Mouse (Mus musculus): Measurements from ENCODE around the gene Bola2. TPM values are rescaled to one million over a fixed set of nuclear protein-coding genes. Genes with fewer than 3 reads are reported as not detected.

The Bola2 gene
- total RNA-seq, 1 experiment from 2014 or later: 88.6 TPM

- ATAC-seq (replicated peaks in 1 of 2; ENCODE audit: insufficient read depth in 1 of 2, low FRiP score in 2 of 2, low TSS enrichment in 1 of 2, low read depth in 1 of 2, poor library complexity in 2 of 2, severe bottlenecking in 2 of 2): peak in 1 of 2 experiments; percentile 39; a peak in 1 of 4 replicates
These were observed 40.9 kb downstream of the Bola2 start for GRCm38 (mm10) chr7:126736122-126736521.

- ATAC-seq (replicated peaks in 1 of 2; ENCODE audit: insufficient read depth in 1 of 2, low FRiP score in 2 of 2, low TSS enrichment in 1 of 2, low read depth in 1 of 2, poor library complexity in 2 of 2, severe bottlenecking in 2 of 2): no peak
These were observed 44.4 kb downstream of the Bola2 start for GRCm38 (mm10) chr7:126739551-126739950.

- ATAC-seq (replicated peaks in 1 of 2; ENCODE audit: insufficient read depth in 1 of 2, low FRiP score in 2 of 2, low TSS enrichment in 1 of 2, low read depth in 1 of 2, poor library complexity in 2 of 2, severe bottlenecking in 2 of 2): no peak
These were observed 45.0 kb downstream of the Bola2 start for GRCm38 (mm10) chr7:126740132-126740735.

GRCm38 (mm10) chr7:126740977-126741376 is 45.8 kb downstream of the Bola2 start:
- no peak for ATAC-seq (replicated peaks in 1 of 2; ENCODE audit: insufficient read depth in 1 of 2, low FRiP score in 2 of 2, low TSS enrichment in 1 of 2, low read depth in 1 of 2, poor library complexity in 2 of 2, severe bottlenecking in 2 of 2)

DNA sequence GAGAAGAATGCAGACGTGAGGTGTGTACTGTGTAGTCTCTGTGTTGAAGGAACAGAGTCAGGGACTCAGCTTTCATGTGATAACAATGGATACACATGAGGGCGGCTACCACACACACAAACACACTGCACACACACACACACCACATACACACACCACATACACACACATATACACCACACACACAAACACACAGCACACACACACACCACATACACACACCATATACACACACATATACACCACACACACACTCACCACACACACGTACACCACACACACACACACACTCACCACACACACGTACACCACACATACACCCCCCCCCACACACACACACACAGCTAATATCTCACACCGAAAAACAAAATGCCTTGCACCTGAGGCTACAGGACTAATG is 46.3 kb downstream of the Bola2 start:
- no peak for ATAC-seq (replicated peaks in 1 of 2; ENCODE audit: insufficient read depth in 1 of 2, low FRiP score in 2 of 2, low TSS enrichment in 1 of 2, low read depth in 1 of 2, poor library complexity in 2 of 2, severe bottlenecking in 2 of 2)

GRCm38 (mm10) chr7:126741964-126742482 is 46.8 kb downstream of the Bola2 start:
- ATAC-seq (replicated peaks in 1 of 2; ENCODE audit: insufficient read depth in 1 of 2, low FRiP score in 2 of 2, low TSS enrichment in 1 of 2, low read depth in 1 of 2, poor library complexity in 2 of 2, severe bottlenecking in 2 of 2): no peak

DNA sequence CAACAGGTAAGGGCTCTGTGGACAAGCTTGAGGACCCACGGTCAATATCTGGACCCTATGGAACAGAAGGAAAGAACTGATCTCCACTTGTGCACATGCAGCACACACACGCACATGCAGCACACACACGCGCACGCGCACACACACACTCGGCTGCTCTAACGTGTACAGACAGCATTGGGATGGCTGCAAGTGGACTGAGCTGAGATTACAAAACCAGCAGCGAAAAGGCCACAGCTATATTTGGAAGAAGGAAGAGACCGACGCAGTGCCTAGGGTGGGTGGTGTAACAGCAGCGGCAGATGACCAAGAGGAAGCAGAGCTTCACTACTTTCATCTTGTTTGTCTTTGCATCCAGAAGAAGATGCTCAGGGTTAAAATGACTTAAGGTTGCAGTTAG is 50.9 kb downstream of the Bola2 start:
- ATAC-seq (replicated peaks in 1 of 2; ENCODE audit: insufficient read depth in 1 of 2, low FRiP score in 2 of 2, low TSS enrichment in 1 of 2, low read depth in 1 of 2, poor library complexity in 2 of 2, severe bottlenecking in 2 of 2): peak; percentile 66 to 75; a peak in 3 of 4 replicates

GRCm38 (mm10) chr7:126746798-126747197 is 51.6 kb downstream of the Bola2 start:
- ATAC-seq (replicated peaks in 1 of 2; ENCODE audit: insufficient read depth in 1 of 2, low FRiP score in 2 of 2, low TSS enrichment in 1 of 2, low read depth in 1 of 2, poor library complexity in 2 of 2, severe bottlenecking in 2 of 2): peak; percentile 72 to 81

- ATAC-seq (replicated peaks in 1 of 2; ENCODE audit: insufficient read depth in 1 of 2, low FRiP score in 2 of 2, low TSS enrichment in 1 of 2, low read depth in 1 of 2, poor library complexity in 2 of 2, severe bottlenecking in 2 of 2): no peak
These were observed 53.6 kb downstream of the Bola2 start for GRCm38 (mm10) chr7:126748824-126749223.

Other genes with a start within 250 kb of the Bola2 start
- 0.30 TPM in 1 of 2 replicates, not detected in the other for gene Atp2a1, start 232.3 kb upstream of the Bola2 start, total RNA-seq (2017)
- 15.3 and 20.9 TPM in 2 replicates for gene Sh2b1, start 220.0 kb upstream of the Bola2 start, total RNA-seq (2017)
- 48.1 and 99.2 TPM in 2 replicates for gene Tufm, start 208.0 kb upstream of the Bola2 start, total RNA-seq (2017)
- 40.0 and 40.2 TPM in 2 replicates for gene Atxn2l, start 192.0 kb upstream of the Bola2 start, total RNA-seq (2017)
- 187 and 207 TPM in 2 replicates for gene Eif3c, start 129.0 kb upstream of the Bola2 start, total RNA-seq (2017)
- gene Apobr, start 110.5 kb upstream of the Bola2 start, total RNA-seq (2017): 24.8 and 26.0 TPM in 2 replicates
- gene Cln3, start 109.6 kb upstream of the Bola2 start, total RNA-seq (2017): 26.1 and 57.4 TPM in 2 replicates
- gene Il27, start 100.5 kb upstream of the Bola2 start, total RNA-seq (2017): 3.2 and 3.6 TPM in 2 replicates
- gene Nupr1, start 64.5 kb upstream of the Bola2 start, total RNA-seq (2017): 6.2 and 6.6 TPM in 2 replicates
- 33.2 and 46.9 TPM in 2 replicates for gene Sgf29, start 46.1 kb upstream of the Bola2 start, total RNA-seq (2017)
- gene Sult1a1, start 19.0 kb upstream of the Bola2 start, total RNA-seq (2017): 8.2 and 17.1 TPM in 2 replicates
- gene Slx1b, start 383 bp downstream of the Bola2 start, total RNA-seq (2017): 4.1 and 6.3 TPM in 2 replicates
- 352 and 456 TPM in 2 replicates for gene Coro1a, start 12.4 kb downstream of the Bola2 start, total RNA-seq (2017)
- gene Mapk3, start 64.2 kb downstream of the Bola2 start, total RNA-seq (2017): 32.4 and 35.8 TPM in 2 replicates
- gene Gdpd3, start 70.9 kb downstream of the Bola2 start, total RNA-seq (2017): 3.3 and 16.4 TPM in 2 replicates
- 50.3 and 74.9 TPM in 2 replicates for gene Ypel3, start 81.6 kb downstream of the Bola2 start, total RNA-seq (2017)
- gene Tbx6, start 86.1 kb downstream of the Bola2 start, total RNA-seq (2017): 0.25 TPM in 1 of 2 replicates, not detected in the other
- gene Ppp4c, start 97.1 kb downstream of the Bola2 start, total RNA-seq (2017): 119 and 131 TPM in 2 replicates
- not detected in 2 replicates for gene Fam57b, start 102.3 kb downstream of the Bola2 start, total RNA-seq (2017)
- gene 4930451I11Rik, start 136.2 kb downstream of the Bola2 start, total RNA-seq (2017): not detected in 2 replicates
- not detected in 2 replicates for gene Doc2a, start 152.0 kb downstream of the Bola2 start, total RNA-seq (2017)
- 128 and 398 TPM in 2 replicates for gene Hirip3, start 166.6 kb downstream of the Bola2 start, total RNA-seq (2017)
- 33.2 and 35.6 TPM in 2 replicates for gene Ino80e, start 167.0 kb downstream of the Bola2 start, total RNA-seq (2017)
- 31.7 and 32.7 TPM in 2 replicates for gene Taok2, start 189.3 kb downstream of the Bola2 start, total RNA-seq (2017)
- 14.5 and 25.6 TPM in 2 replicates for gene Tmem219, start 227.5 kb downstream of the Bola2 start, total RNA-seq (2017)
- 9.3 and 15.8 TPM in 2 replicates for gene Kctd13, start 233.5 kb downstream of the Bola2 start, total RNA-seq (2017)

Data from hematopoietic stem cell, adult 5-6 weeks (primary cell).